Mouse (Mus musculus) forebrain, embryonic 12.5 days (tissue): ENCODE data around the gene Galr2. TPM values are rescaled to one million over a fixed set of nuclear protein-coding genes. Genes with fewer than 3 reads are reported as not detected.

Experiments
- ATAC-seq: fragments of 200-750 bp; cut with Nextera tagmentation; 2 replicates; pipeline ENCODE4 v1.8.0; 2017; ENCODE audit warnings: moderate TSS enrichment; ENCODE audit not compliant: low FRiP score
- H3K27ac ChIP-seq: fragments of 300-500 bp; sonication (generic); 2 replicates; pipeline ENCODE4 v1.5.1; 2016; ENCODE audit warnings: mild to moderate bottlenecking
- H3K27me3 ChIP-seq: fragments of 300-500 bp; sonication (generic); 2 replicates; pipeline ENCODE4 v1.6.1; 2016; ENCODE audit warnings: mild to moderate bottlenecking
- H3K36me3 ChIP-seq: fragments of 300-500 bp; sonication (generic); replicated peaks from 2 replicates; pipeline ENCODE4 v1.6.1; 2016; ENCODE audit warnings: mild to moderate bottlenecking
- H3K4me1 ChIP-seq: fragments of 300-500 bp; sonication (generic); 2 replicates; pipeline ENCODE4 v1.6.1; 2016
- H3K4me2 ChIP-seq: fragments of 300-500 bp; sonication (generic); 2 replicates; pipeline ENCODE4 v1.6.1; 2016; ENCODE audit warnings: mild to moderate bottlenecking, moderate library complexity
- H3K4me3 ChIP-seq: fragments of 300-500 bp; sonication (generic); replicated peaks from 2 replicates; pipeline ENCODE4 v1.5.1; 2016; ENCODE audit warnings: mild to moderate bottlenecking
- H3K9ac ChIP-seq: fragments of 300-500 bp; sonication (generic); 2 replicates; pipeline ENCODE4 v1.6.1; 2016; ENCODE audit warnings: mild to moderate bottlenecking
- H3K9me3 ChIP-seq: fragments of 300-500 bp; sonication (generic); 2 replicates; pipeline ENCODE4 v1.6.1; 2016
- WGBS: fragments of 180-500 bp; shearing (Covaris S2); methylation state at CpG from one replicate; pipeline ENCODE4 v1.1.7; 2016; 5-methylcytosine and 5-hydroxymethylcytosine counted together
- polyA plus RNA-seq: library from polyadenylated mRNA; unstranded; fragments of >200 nt; fragmentation: Nextera tagmentation; extraction: Ambion mirVana; gene quantifications from 2 replicates; pipeline ENCODE4 v1.2.1, GENCODE M21; 2016

The Galr2 gene
- polyA plus RNA-seq, 1 experiment from 2014 or later, result 0.46 TPM

GRCm38 (mm10) chr11:116294319-116294718 lies 13.6 kb downstream of the Galr2 start:
- H3K4me2 ChIP-seq, result no peak overlapping the region
- 29% methylated on average over 5 of the region's 5 CpGs for WGBS
- H3K4me3 ChIP-seq, result no peak overlapping the region
- H3K27ac ChIP-seq, result no peak overlapping the region
- H3K9ac ChIP-seq, result no peak overlapping the region
- no peak for ATAC-seq
- H3K36me3 ChIP-seq, result peaks cover 91% of the 10 kb centered on the region
- no peaks in the 10 kb centered on the region for H3K4me1 ChIP-seq
- no peaks in the 10 kb centered on the region for H3K9me3 ChIP-seq
- H3K27me3 ChIP-seq, result no peaks in the 10 kb centered on the region

GRCm38 (mm10) chr11:116296191-116296734 lies 15.5 kb downstream of the Galr2 start:
- Histone ChIP-seq H3K9me3 (no peaks in the 10 kb centered on the region), H3K4me3 (no peak overlapping the region), H3K27me3 (no peaks in the 10 kb centered on the region), H3K9ac (no peak overlapping the region), H3K36me3 (peaks cover 91% of the 10 kb centered on the region), H3K4me1 (no peaks in the 10 kb centered on the region), H3K27ac (no peak overlapping the region), H3K4me2 (no peak overlapping the region)
- WGBS, result 88% methylated on average over 8 of the region's 8 CpGs
- no peak for ATAC-seq

- Histone ChIP-seq H3K27ac (no peak overlapping the region), H3K27me3 (no peaks in the 10 kb centered on the region), H3K9me3 (no peaks in the 10 kb centered on the region), H3K4me1 (no peaks in the 10 kb centered on the region), H3K36me3 (peaks cover 93% of the 10 kb centered on the region), H3K9ac (no peak overlapping the region), H3K4me2 (no peak overlapping the region), H3K4me3 (no peak overlapping the region)
- no peak for ATAC-seq
- 73% methylated on average over 3 of the region's 3 CpGs for WGBS
Observed at GRCm38 (mm10) chr11:116297017-116297416, 16.3 kb downstream of the Galr2 start.

GRCm38 (mm10) chr11:116298221-116298620 lies 17.5 kb downstream of the Galr2 start:
- H3K27ac ChIP-seq, result no peak overlapping the region
- no peaks in the 10 kb centered on the region for H3K27me3 ChIP-seq
- ATAC-seq, result no peak
- 92% methylated on average over 11 of the region's 11 CpGs for WGBS
- no peak overlapping the region for H3K4me3 ChIP-seq
- H3K4me1 ChIP-seq, result no peaks in the 10 kb centered on the region
- no peak overlapping the region for H3K4me2 ChIP-seq
- H3K36me3 ChIP-seq, result peaks cover 90% of the 10 kb centered on the region
- no peaks in the 10 kb centered on the region for H3K9me3 ChIP-seq
- no peak overlapping the region for H3K9ac ChIP-seq

- Histone ChIP-seq H3K9me3 (no peaks in the 10 kb centered on the region), H3K27ac (no peak overlapping the region), H3K9ac (no peak overlapping the region), H3K27me3 (no peaks in the 10 kb centered on the region), H3K4me1 (no peaks in the 10 kb centered on the region), H3K4me2 (no peak overlapping the region), H3K36me3 (peaks cover 94% of the 10 kb centered on the region), H3K4me3 (no peak overlapping the region)
- ATAC-seq, result no peak
- WGBS, result 93% methylated on average over 6 of the region's 6 CpGs
Observed at GRCm38 (mm10) chr11:116298621-116299020, 17.9 kb downstream of the Galr2 start.

GRCm38 (mm10) chr11:116305423-116305822 lies 24.7 kb downstream of the Galr2 start:
- Histone ChIP-seq H3K36me3 (peaks cover 45% of the 10 kb centered on the region), H3K27ac (no peak overlapping the region), H3K9me3 (no peaks in the 10 kb centered on the region; the same call in 1 of the 2 replicates), H3K4me1 (peaks cover 10% of the 10 kb centered on the region), H3K27me3 (peaks cover 9% of the 10 kb centered on the region; the same call in 1 of the 2 replicates), H3K4me2 (peak overlapping the region; percentile 79), H3K9ac (peak overlapping the region; percentile 80; the same call in 1 of the 2 replicates), H3K4me3 (peak overlapping the region; percentile 77; the same call in 1 of the 2 replicates)
- ATAC-seq, result no peak
- WGBS, result 97% methylated on average over 2 of the region's 2 CpGs

GRCm38 (mm10) chr11:116306126-116306982 lies 25.6 kb downstream of the Galr2 start:
- peaks cover 12% of the 10 kb centered on the region; the same call in 1 of the 2 replicates for H3K27me3 ChIP-seq
- 2% methylated on average over 53 of the region's 53 CpGs for WGBS
- peak overlapping the region; percentile 77 for H3K4me3 ChIP-seq
- peaks cover 36% of the 10 kb centered on the region for H3K36me3 ChIP-seq
- H3K4me2 ChIP-seq, result peak overlapping the region; percentile 79
- no peaks in the 10 kb centered on the region; the same call in 1 of the 2 replicates for H3K9me3 ChIP-seq
- peaks cover 10% of the 10 kb centered on the region for H3K4me1 ChIP-seq
- H3K27ac ChIP-seq, result 0 out of 2 replicates have a peak overlapping the region, but pooled peaks have one; percentile 20
- peak; percentile 93 for ATAC-seq
- peak overlapping the region; percentile 80 for H3K9ac ChIP-seq

- peak; percentile 31; the same call in 1 of the 2 replicates for ATAC-seq
- 0 out of 2 replicates have a peak within 1 kb of the TSS, but pooled peaks have one; percentile 20 for H3K27ac ChIP-seq
Observed at GRCm38 (mm10) chr11:116307019-116307725, 26.4 kb downstream of the Galr2 start, which contains the start of gene Exoc7. Gene Exoc7, minus strand, starts transcription at chr11:116307233.

GRCm38 (mm10) chr11:116307762-116308531 lies 27.2 kb downstream of the Galr2 start:
- 90% methylated on average over 12 of the region's 12 CpGs for WGBS
- no peak overlapping the region for H3K4me3 ChIP-seq
- H3K9ac ChIP-seq, result no peak overlapping the region
- H3K36me3 ChIP-seq, result peaks cover 21% of the 10 kb centered on the region
- no peaks in the 10 kb centered on the region; the same call in 1 of the 2 replicates for H3K9me3 ChIP-seq
- H3K4me2 ChIP-seq, result no peak overlapping the region
- no peak overlapping the region for H3K27ac ChIP-seq
- no peak for ATAC-seq
- peaks cover 10% of the 10 kb centered on the region for H3K4me1 ChIP-seq
- peaks cover 12% of the 10 kb centered on the region; the same call in 1 of the 2 replicates for H3K27me3 ChIP-seq

More at GRCm38 (mm10) chr11:116307019-116307725, 26.4 kb downstream of the Galr2 start, which contains the start of gene Exoc7:
- no peaks in the 10 kb centered on the region; the same call in 1 of the 2 replicates for H3K9me3 ChIP-seq
- peaks cover 10% of the 10 kb centered on the region for H3K4me1 ChIP-seq
- peaks cover 12% of the 10 kb centered on the region; the same call in 1 of the 2 replicates for H3K27me3 ChIP-seq
- peaks cover 28% of the 10 kb centered on the region for H3K36me3 ChIP-seq
- WGBS, result 84% methylated on average over 10 of the region's 10 CpGs
- H3K9ac ChIP-seq, result peak within 1 kb of the TSS; percentile 80
- H3K4me3 ChIP-seq, result peak within 1 kb of the TSS; percentile 77
- H3K4me2 ChIP-seq, result peak within 1 kb of the TSS; percentile 79

GRCm38 (mm10) chr11:116309601-116310000 lies 28.9 kb downstream of the Galr2 start:
- Histone ChIP-seq H3K9me3 (no peaks in the 10 kb centered on the region; the same call in 1 of the 2 replicates), H3K36me3 (peaks cover 6% of the 10 kb centered on the region), H3K4me2 (no peak overlapping the region), H3K27me3 (peaks cover 12% of the 10 kb centered on the region; the same call in 1 of the 2 replicates), H3K27ac (no peak overlapping the region), H3K4me3 (no peak overlapping the region), H3K9ac (no peak overlapping the region), H3K4me1 (peaks cover 10% of the 10 kb centered on the region)
- ATAC-seq, result no peak
- 77% methylated on average over 3 of the region's 3 CpGs for WGBS

- Histone ChIP-seq H3K4me2 (no peak overlapping the region), H3K9ac (no peak overlapping the region), H3K27ac (no peak overlapping the region), H3K36me3 (no peaks in the 10 kb centered on the region), H3K4me1 (peaks cover 9% of the 10 kb centered on the region), H3K27me3 (peaks cover 17% of the 10 kb centered on the region; the same call in 1 of the 2 replicates), H3K4me3 (no peak overlapping the region), H3K9me3 (no peaks in the 10 kb centered on the region)
- 66% methylated on average over 8 of the region's 8 CpGs for WGBS
- ATAC-seq, result no peak
Observed at GRCm38 (mm10) chr11:116311169-116311568, 30.4 kb downstream of the Galr2 start.
